Mouse (Mus musculus) right cerebral cortex, postnatal 25 days (tissue): ENCODE data around the gene Orai1.
"Not testable (repeated sequence)": the region's sequence is repeated elsewhere in the genome, so short reads cannot be mapped to it uniquely, and the experiment has no call there.

Source experiments
- DNase-seq: peaks from one replicate; pipeline ENCODE4 v3.0.0; 2022

The Orai1 gene

DNA sequence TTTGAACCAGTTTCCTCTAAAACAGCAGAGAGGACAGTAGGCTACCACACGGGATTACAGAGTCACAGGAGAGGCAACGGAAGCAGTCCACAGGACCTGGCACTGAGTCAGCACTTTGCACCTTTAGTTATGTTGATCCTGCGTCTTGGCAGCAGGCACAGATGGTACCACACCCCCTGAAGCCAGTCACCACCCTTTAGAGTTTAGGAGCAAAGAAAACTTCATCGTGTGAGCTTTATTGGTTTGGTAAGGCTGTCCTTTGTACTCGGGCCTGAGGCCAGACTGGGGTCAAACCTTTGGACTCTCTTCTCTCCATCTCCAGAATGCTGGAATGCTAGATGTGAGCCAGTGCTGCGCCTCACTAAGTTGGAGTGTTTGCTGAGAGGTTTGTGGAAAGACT, 20.7 kb downstream of the Orai1 start:
- no peak for DNase-seq

DNA sequence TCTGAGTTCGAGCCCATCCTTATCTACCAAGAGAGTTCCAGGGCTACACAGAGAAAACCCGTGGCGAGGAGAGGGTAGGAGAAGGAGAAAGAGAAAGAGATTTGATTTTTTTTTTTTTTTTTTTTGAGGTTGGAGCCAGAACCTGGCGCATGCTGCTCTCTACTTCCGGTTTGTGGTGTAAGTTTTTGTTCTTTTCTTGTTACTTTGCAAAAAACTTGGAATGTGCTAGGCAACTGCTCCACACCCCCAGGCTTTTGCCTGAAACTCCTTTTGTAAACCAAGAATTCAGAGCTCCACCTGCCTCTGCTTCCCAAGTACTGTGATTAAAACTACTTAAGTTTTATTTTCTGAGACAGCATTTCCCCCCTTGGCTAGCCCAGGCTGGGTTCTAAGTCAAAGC, 23.2 kb downstream of the Orai1 start:
- DNase-seq = no peak

DNA sequence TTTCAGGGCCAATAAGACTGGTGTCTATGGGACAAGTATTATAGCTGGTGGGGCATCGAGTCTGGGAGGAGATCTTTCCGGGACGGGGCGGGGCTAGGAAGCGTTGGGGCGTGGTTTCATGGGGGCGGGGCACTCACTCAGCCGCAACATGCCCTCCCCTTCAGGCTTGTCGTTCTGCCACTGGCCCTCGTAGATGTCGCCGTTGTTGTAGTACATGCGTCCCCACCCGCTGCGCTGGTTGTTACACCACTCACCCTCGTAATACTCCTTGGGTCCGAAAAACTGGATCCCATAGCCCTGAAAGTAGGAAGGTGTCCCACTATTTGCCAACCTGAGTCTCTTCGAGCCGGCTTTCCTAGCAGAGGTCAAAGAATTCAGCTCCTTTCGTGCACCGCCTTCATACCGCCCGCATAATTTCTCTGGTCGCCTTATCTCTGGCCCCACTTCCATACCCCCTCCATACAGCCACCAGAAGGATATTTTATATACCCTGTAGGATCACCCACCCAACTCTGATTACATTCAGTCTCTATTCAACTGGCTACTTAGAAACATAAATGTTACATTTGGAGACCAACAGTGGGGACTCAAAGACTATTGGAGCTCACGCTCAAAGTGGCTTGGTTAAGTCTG, 24.4 kb downstream of the Orai1 start:
- no peak for DNase-seq

DNA sequence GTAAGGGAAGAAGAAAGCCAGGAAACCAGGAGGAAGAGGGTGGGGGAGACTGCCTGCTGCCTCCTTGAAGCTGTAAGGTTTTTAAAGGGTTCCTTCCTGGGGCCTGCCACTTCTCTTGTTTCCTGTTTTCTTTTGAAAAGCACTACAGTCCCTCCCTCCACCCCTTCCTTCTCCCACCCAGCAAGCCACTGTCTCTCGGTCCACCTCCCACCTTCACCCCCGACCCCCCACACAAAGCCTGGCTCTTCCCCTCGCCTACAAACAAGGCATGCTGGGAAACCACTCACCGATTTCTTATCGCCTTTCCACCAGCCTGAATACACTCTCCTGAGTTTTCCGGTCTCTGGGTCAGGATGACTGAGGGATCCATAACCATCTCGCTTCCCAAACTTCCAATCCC, 25.9 kb downstream of the Orai1 start:
- DNase-seq = no peak

DNA sequence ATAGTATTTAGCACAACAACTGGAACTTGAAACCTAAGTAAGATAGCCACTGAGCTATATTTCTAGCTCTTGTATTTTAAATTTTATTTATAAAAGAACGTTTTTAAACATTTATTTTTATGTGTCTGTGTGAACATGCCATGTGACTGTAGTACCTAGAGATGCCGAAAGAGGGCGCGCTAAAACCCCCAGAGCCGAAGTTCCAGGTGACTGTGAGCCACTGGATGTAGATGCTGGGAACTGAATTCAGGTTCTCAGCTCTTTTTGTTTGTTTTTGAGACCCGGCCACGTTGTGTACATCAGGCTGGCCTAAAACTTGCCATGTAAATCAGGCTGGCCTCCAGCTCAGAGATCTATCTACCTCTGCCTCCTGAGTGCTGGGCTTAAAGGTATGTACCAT, 29.0 kb downstream of the Orai1 start:
- no peak for DNase-seq

DNA sequence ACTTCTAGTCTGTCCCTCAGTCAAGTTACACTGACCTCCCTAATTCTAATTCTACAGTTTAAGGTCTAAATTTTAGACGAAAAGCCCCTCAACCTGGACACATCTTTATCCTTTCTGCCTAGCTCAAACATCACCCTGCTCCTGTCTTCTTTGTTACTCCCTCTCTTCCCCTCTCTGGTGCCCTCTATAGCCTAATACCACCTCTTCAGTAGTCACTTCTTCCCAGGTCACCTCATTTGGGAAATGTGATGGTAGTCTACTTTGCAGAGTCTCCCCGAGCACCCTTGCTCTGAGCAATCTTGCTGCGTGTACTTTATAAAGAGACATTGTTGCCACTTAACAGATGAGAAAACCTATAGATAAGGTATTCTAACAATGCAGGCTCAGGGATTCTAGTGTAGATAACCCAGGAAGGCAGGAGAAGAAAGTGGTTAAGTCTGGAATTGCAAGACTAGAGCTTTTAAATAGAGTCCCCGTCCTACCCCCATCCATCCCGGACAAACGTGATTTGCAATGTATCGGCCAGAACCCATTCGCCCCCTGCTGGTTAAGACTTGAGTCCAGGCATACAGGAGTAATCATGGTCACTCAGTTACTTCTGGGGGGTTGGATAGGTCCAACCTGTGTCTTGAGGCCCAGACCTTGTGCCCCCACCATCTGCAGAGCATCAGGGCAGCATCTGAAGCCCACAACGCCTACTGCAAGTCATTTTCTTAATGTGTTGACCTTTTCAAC, 30.9 kb downstream of the Orai1 start:
- no peak for DNase-seq

DNA sequence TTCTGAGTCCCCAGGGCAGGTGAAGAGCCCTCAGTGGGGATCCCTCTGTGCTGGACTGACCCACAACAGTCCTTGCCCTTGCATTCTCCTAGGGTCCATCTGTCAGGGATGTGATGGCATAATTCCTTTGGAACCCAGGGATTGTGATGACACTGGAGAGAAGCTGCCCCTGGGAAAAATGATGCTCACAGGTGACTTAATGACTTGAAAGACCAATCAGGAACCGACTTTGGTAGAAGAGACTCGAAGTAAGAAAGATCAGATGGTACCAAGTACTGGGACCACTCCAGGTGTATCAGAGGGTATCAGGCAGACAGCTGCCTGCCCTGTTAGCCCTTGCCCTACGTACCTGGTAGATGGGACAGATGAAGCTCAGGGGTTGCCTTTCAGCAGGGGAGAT, 32.0 kb downstream of the Orai1 start, which contains the start of gene Morn3:
TSS of gene Morn3 (minus strand) at position 101 of the 400 bp plus-strand sequence.
- no peak for DNase-seq

DNA sequence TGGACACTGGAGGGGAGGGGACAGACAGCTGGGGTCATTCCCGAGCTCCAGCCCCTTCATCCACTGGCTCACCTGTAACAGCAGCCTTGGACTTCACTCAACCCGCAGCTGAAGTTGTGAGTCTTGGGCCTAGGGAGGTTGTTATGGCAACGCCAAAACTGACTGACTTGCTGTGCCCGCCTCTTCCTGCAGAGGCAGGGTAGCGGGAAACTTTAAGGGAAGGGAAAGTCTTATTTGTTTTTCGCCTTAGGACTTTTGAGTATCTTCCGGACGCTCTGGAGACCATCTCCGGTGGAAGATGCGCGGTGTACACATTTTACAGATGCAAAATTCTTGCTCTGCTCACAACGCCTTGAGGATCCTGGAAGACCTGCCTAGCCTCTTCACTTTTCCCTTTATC, 34.4 kb downstream of the Orai1 start:
- no peak for DNase-seq

DNA sequence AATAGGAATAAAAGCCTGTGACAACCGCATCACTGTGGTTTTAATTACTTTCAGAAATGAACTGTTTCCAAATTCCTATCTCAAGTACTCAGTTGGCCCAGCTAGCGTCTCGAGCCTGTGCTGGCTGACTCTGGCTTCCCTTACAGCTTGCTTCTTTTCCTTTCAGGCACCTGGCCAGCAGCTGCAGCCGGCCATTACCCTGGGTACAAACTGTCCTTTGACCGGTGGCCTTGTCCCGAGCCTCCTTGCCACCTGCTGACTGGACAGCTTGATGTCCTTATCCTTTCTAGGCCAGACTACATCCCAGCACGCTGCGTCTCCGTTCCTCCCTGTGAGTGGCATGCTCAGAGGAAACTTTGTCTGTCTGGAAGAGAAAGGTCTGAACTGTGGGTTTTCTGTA, 36.0 kb downstream of the Orai1 start:
- DNase-seq = no peak

DNA sequence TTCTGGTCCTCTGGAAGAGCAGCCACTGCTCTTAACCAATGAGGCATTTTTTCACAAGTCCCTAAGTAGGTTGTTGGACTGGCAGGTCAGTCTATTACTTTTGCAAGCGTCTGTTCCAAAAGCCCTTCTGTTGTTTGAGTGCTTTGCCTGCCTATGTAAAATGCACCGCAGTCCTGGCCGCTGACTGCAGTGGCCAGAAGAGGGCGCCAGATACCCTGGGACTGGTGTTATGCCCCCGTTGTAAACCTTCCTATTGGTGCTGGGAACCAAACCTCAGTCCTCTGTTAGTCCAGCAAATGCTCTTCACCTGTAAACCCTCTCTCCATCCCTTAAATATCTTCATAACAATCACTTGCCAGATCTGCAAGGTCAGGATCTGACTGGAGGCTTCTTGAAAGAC, 36.9 kb downstream of the Orai1 start:
- DNase-seq = no peak

DNA sequence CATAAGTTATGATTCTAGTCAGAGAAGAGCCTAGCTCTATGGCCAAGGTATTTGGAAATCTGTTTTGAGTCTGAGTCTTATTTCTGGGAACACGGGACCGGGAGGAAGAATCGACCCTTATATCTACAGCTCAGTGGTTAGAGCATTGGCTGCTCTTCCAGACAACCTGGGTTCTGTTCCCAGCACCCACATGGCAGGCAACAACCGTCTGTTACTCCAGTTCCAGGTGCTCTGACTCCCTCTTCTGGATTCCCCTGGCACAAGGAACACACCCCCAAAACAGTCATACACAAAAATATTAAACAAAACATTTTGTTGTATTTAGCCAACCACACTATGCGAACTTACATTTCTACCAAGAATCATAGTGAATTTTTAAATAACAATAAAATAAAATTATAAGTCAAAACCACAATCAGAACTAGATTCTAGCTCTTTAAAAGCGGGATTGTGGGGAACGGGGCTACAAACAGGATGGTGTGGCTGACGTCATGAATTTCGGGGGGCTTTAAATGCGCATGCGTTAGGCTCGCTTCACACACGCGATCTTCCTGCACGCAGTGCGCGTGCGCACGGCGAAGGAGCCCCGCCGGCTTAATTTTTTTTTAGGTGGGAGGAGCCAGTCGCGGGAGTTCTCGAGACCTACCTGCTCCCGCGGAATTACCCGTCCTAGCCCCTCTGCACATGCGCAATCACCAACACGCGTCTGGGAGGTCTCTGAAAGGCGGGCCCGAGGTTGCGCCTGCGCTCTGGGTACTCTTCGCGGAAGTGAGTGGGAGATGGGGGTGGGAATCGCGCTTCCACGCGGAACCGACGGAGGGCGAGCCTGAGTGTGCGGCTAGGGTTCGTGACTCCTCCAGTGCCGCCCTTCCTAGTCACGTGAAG, 42.7 kb downstream of the Orai1 start:
- DNase-seq = peak; percentile 98

DNA sequence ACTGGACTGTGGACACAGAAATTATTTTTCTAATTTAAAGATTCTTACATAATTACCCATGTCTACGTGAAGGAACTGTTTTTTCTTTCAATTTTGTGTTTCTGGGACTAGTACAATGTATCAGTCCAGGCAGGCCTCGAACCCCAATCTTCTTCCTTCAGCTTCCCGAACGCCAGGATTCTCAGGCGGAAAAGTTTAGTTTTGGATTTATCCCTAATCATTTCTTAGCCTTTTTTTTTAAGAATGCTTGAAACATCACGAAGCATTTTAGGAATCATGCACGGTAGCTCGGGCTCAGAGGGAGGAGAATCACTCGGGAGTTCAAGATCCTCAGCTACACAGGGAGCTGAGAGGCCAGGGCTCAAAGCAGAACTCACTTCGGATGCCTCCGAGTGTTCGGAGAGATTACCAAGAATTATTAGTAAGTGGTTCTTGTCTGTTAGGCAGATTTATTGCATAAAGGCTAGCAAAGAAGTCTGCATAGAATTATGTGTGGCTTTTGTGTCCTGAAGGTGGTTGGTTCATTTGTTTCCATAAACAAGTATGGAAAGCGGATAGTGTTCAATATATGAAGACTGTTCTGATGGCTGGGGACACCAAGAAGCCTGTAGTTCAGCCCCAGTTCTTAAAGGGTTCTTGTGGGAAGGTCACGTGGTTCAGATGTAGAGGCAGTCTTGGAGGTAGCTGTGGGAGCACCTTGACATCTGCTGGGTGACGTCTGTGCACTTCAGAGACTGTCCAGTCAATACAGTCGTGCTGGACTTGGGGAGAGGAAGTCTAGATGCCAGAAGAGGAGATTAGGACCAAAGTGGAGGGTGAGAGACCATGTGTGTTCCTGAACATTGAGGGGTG, 43.6 kb downstream of the Orai1 start:
- no peak for DNase-seq

DNA sequence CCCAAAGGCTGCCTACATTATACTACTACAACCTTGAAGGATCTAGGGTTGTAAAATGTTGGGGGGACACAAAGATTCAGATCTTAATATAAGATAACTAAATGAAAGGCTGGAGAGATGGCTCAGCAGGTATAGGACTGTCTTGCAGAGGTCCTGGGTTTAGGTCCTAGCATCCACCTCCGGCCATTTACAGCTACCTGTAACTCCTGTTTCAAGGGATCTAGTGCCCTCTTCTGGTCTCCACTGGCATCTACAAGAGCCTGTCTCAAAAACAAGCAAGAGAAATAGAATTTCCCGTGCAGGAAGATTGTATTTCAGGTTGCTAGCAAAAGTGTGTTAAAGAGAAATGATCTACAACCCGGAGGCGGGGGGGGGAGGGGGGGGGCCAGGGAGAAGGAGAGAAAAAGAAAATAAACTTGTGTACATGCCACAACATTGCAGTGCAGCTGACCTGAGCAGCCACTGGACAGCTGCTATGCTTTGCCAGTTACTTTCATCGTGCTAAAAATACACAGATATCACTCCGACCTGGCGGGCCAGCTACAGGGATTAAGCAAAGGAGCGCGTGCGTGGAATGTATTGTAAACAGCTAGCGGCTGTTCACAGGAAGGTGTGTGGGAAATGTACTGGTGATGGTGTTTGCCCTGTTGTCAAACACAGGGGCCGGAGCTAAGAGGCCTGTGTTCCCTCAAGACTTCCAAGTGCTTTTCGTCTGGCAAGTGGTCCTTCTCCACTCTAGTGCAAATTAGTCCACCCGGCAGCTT, 45.1 kb downstream of the Orai1 start:
- no peak for DNase-seq

DNA sequence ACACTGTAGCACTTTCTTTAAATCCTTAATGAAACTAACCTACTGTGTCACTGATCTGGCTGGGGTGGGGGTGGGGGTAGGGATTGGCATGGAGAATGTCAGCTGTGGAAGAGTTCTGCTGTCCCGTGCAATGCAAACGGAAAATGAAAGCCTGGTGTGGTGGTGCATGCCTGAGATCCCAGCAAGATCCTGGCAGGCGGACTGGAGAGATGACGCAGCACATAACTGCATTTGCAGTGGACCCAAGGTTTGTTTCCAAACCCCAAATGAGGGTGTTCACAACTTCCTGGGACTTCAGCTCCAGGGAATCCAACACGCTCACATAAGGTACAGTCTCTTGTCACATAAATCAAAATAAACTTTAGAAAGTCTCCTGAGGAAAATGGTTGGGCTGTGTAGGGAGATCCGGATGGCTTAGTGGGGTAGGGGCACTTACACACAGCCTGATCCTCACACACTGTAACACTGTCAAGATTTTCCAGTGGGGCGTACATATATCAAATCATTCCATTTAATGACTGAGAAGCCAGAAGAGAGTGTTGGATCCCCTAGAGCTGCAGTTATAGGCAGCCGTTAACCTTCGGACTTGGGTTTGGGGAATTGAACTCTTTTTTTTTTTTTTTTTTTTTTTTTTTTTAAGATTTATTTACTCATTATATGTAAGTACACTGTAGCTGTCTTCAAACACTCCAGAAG, 46.0 kb downstream of the Orai1 start:
- no peak for DNase-seq

DNA sequence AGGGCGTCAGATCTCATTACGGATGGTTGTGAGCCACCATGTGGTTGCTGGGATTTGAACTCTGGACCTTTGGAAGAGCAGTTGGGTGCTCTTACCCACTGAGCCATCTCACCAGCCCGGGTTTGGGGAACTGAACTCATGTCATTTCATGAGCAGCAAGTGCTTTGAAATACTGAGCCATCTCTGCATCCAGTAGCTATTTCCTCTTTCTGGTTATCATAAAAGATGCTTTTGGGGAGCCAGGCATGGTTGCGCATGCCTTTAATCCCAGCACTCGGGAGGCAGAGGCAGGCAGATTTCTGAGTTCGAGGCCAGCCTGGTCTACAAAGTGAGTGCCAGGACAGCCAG, 46.5 kb downstream of the Orai1 start:
- DNase-seq = not testable (repeated sequence)

DNA sequence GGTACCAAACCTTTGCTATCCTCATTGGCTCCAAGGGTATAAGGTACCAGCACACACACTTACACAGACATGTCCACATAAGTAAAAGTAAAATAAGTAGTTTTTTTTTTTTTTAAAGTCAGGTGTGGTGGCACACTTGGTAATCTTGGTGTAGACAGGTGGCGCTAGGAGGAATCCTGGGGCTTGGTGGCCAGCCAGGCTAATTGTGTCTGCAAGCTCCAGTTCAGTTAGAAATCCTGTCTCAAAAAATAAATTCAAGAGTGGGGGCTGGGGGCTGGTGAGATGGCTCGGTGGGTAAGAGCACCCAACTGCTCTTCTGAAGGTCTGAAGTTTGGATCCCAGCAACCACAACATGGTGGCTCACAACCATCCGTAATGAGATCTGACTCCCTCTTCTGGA, 48.3 kb downstream of the Orai1 start:
- no peak for DNase-seq

DNA sequence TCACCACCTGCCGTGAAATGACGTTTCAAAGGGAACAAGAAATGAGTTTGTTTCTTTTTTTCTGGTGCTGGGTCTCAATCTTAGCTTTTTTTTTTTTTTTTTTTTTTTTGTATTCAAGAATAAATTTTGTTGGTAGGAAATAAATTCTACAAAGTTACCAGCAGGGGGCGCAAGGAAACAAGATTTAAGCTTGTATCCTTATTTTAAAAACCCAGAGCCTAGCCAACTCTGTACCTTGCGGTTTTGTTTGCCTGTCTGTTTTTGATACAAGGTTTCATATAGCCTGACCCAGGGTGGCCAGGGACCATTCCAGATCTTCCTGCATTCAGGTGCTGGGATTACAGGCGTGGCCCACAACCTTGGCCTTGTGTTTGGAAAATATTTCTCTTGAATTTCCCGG, 49.3 kb downstream of the Orai1 start:
- DNase-seq = peak; percentile 38

DNA sequence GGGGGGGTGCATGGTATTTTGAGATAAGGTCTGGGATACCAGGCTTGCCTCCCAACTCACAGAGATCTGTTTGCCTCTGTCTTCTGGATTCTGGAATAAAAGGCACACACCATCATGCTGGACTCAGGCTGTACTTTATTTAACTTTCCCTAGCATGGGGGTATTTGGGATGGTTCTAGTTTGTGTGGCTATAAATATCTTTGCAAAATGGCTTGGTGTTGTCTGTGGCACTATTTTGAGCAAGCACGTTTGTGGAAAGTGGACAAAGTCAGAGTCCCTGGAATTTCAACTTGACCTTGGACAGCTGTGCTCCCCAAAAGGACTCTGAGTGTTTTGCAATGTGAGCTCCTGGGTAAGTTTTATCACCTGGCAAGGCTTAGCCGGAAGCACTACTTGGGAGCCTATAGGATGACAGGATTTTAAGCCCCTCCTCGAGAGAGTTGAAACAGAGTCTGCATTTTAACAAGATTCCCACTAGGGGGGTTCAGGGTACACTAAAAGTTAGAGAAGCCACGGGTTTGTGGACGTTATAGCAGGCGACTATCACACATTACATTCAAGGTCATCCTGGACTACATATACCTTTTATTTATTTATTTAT, 52.6 kb downstream of the Orai1 start:
- DNase-seq = no peak

DNA sequence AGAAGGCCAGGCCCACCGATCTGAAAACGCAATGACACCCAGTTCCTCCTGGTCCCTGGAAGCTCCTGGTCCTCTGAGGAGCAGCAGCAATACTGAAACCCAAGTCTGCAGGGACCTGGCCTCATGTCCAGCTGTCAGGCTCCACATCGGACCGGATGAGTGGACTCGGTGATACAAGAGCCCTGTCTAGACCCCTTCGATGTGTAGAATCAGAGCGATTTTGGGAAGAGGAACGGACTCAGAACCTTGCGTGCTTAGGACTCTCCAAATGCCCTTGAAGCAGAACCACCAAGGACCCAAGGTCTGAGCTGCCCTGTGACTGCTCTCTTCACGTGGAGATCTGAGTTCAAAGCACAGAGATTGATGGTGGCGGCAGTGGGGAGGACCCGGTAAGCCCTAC, 53.2 kb downstream of the Orai1 start, which contains the start of gene Tmem120b:
TSS of gene Tmem120b (plus strand) at position 301 of the 400 bp plus-strand sequence.
- DNase-seq = no peak

DNA sequence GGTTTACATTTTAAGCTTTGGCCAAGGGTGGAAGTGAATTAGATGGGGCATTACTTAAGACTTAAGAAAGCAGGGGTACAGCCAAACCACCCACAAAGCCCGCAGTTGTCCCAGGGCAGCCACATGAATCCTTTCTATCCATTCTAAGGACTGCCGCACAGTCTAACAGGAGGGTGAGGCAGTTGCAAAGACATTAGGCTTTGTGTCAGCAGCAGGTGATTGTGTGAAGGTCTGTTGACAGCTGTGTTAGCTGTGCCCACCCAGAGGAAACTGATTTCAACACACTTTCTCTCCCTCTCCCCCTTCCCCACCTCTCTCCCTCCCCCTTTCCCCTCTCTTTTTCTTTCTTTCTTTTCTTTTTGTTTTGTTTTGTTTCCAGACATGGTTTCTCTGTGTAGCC, 53.8 kb downstream of the Orai1 start:
- no peak for DNase-seq
